Mouse (Mus musculus): Measurements from ENCODE around the gene Hnrnpa1.

- TF ChIP-seq CTCF (IDR thresholded peaks at IDR 0.05; ENCODE audit: insufficient read depth, low read depth, low read length), result peak; percentile 85; the same call in 1 of the 2 replicates
- no peak for TF ChIP-seq POLR2A (IDR thresholded peaks at IDR 0.05; ENCODE audit: insufficient read depth, low read depth, low read length)
These were observed 10.0 kb downstream of the Hnrnpa1 start for GRCm38 (mm10) chr15:103250195-103250740.

Measured in olfactory bulb, adult 2 months (tissue).